Mouse (Mus musculus): ENCODE results near the gene Zc3h18.

GRCm38 (mm10) chr8:122405146-122405805 lies 28.9 kb downstream of the Zc3h18 start:
- TF ChIP-seq CTCF (IDR thresholded peaks at IDR 0.05; ENCODE audit: borderline replicate concordance, insufficient read depth, low read length), result no peak
- TF ChIP-seq POLR2A (IDR thresholded peaks at IDR 0.05; ENCODE audit: low read depth, low read length), result no peak
